Mouse (Mus musculus): ENCODE results near the gene Tmem135.

- TF ChIP-seq CTCF (conservative IDR thresholded peaks at IDR 0.05; ENCODE audit: insufficient read depth, insufficient read length, low read depth, low read length) = no peak
- no peak for TF ChIP-seq POLR2A (IDR thresholded peaks at IDR 0.05; ENCODE audit: low read depth, low read length)
Measured at GRCm38 (mm10) chr7:89425803-89426725, 22.0 kb upstream of the Tmem135 start.
